Mouse (Mus musculus) hindbrain, embryonic 13.5 days (tissue): ENCODE results near the gene S100z. TPM values are rescaled to one million over a fixed set of nuclear protein-coding genes. Genes with fewer than 3 reads are reported as not detected.

Experiments used
- ATAC-seq: fragments of 200-750 bp; cut with Nextera tagmentation; 2 replicates; pipeline ENCODE4 v1.8.0; 2017; ENCODE audit warnings: moderate TSS enrichment; ENCODE audit not compliant: low FRiP score
- H3K27ac ChIP-seq: fragments of 300-500 bp; sonication (generic); 2 replicates; pipeline ENCODE4 v1.5.1; 2015; ENCODE audit warnings: inconsistent platforms, mild to moderate bottlenecking, moderate library complexity
- H3K27me3 ChIP-seq: fragments of 300-500 bp; sonication (generic); 2 replicates; pipeline ENCODE4 v1.6.1; 2015; ENCODE audit warnings: mild to moderate bottlenecking, inconsistent platforms
- H3K36me3 ChIP-seq: fragments of 300-500 bp; sonication (generic); 2 replicates; pipeline ENCODE4 v1.6.1; 2015; ENCODE audit warnings: mild to moderate bottlenecking, inconsistent platforms
- H3K4me1 ChIP-seq: fragments of 300-500 bp; sonication (generic); replicated peaks from 2 replicates; pipeline ENCODE4 v1.6.1; 2015; ENCODE audit warnings: inconsistent platforms
- H3K4me2 ChIP-seq: fragments of 300-500 bp; sonication (generic); 2 replicates; pipeline ENCODE4 v1.6.1; 2015; ENCODE audit warnings: inconsistent platforms, mild to moderate bottlenecking, moderate library complexity
- H3K4me3 ChIP-seq: fragments of 300-500 bp; sonication (generic); 2 replicates; pipeline ENCODE4 v1.5.1; 2015; ENCODE audit warnings: mild to moderate bottlenecking, inconsistent platforms
- H3K9ac ChIP-seq: fragments of 300-500 bp; sonication (generic); 2 replicates; pipeline ENCODE4 v1.6.1; 2015; ENCODE audit warnings: mild to moderate bottlenecking, inconsistent platforms
- H3K9me3 ChIP-seq: fragments of 300-500 bp; sonication (generic); 2 replicates; pipeline ENCODE4 v1.6.1; 2016; ENCODE audit warnings: inconsistent platforms
- WGBS: fragments of 180-500 bp; shearing (Covaris S2); methylation state at CpG from one replicate; pipeline ENCODE4 v1.1.7; 2015; 5-methylcytosine and 5-hydroxymethylcytosine counted together
- polyA plus RNA-seq: library from polyadenylated mRNA; unstranded; fragments of >200 nt; fragmentation: Nextera tagmentation; extraction: Ambion mirVana; gene quantifications from 2 replicates; pipeline ENCODE4 v1.2.1, GENCODE M21; 2015

S100z gene
- polyA plus RNA-seq, 1 experiment from 2014 or later = not detected

DNA sequence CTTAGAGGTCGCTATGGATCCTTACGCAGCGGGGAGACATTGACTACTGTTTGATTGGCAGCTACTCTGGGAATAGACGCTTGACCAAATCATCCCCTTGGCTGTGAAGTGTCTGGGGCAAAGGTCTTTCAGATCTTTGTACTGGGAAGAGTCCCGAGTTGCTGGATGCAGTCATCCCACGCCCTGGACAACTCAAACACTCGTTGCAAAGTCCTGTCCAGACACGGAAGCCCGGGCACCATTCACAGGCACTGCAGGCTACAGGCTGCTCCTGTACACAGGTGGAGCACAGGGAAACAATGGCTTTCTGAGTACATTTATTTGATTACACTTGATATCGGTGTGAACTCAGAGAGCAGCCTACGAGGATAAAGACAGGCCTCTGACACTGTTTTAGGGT, 12.8 kb upstream of the S100z start:
- 62% methylated on average over 11 of the region's 11 CpGs for WGBS
- ATAC-seq = no peak
- Histone ChIP-seq H3K4me3 (no peak overlapping the region), H3K36me3 (no peaks in the 10 kb centered on the region), H3K27ac (no peak overlapping the region), H3K4me1 (no peaks in the 10 kb centered on the region), H3K4me2 (no peak overlapping the region), H3K27me3 (no peaks in the 10 kb centered on the region), H3K9ac (no peak overlapping the region), H3K9me3 (no peaks in the 10 kb centered on the region)

DNA sequence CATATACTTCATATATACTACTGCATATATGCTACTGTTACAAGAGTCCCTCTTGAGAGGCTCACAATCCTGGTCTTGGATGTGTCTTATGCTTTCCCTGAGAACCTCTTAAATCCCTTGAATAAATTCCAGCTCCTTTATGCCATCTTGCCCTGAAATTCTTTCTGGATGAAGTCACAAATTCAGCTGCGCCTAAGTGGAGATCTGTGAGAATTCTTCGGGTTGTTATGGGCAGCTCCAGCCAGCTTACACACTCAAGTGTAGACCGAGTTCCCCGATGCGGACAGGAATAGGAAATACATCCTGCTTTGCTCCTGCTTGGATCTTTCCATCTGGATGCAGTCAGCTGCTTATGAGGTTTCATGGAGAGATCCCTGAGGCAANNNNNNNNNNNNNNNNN, 6.1 kb upstream of the S100z start:
- Histone ChIP-seq H3K4me2 (no peak overlapping the region), H3K4me3 (no peak overlapping the region), H3K27me3 (peaks cover 4% of the 10 kb centered on the region; the same call in 1 of the 2 replicates), H3K9ac (no peak overlapping the region), H3K27ac (no peak overlapping the region), H3K36me3 (no peaks in the 10 kb centered on the region), H3K4me1 (no peaks in the 10 kb centered on the region), H3K9me3 (no peaks in the 10 kb centered on the region)
- ATAC-seq = no peak
- WGBS = 70% methylated on average over 5 of the region's 5 CpGs

- Histone ChIP-seq H3K9ac (no peak overlapping the region), H3K36me3 (no peaks in the 10 kb centered on the region), H3K4me3 (no peak overlapping the region), H3K27me3 (peaks cover 4% of the 10 kb centered on the region; the same call in 1 of the 2 replicates), H3K4me1 (no peaks in the 10 kb centered on the region), H3K9me3 (no peaks in the 10 kb centered on the region), H3K4me2 (no peak overlapping the region), H3K27ac (no peak overlapping the region)
- ATAC-seq = peak; percentile 61; the same call in 1 of the 2 replicates
- 20% methylated on average over 4 of the region's 4 CpGs for WGBS
These were observed 2.9 kb upstream of the S100z start for GRCm38 (mm10) chr13:95481428-95481827.

- Histone ChIP-seq H3K36me3 (no peaks in the 10 kb centered on the region), H3K9ac (no peak overlapping the region), H3K27me3 (peaks cover 4% of the 10 kb centered on the region; the same call in 1 of the 2 replicates), H3K4me2 (no peak overlapping the region), H3K4me3 (no peak overlapping the region), H3K4me1 (no peaks in the 10 kb centered on the region), H3K27ac (no peak overlapping the region), H3K9me3 (no peaks in the 10 kb centered on the region)
- WGBS = 79% methylated on average over 6 of the region's 6 CpGs
- no peak for ATAC-seq
These were observed 1.3 kb downstream of the S100z start for GRCm38 (mm10) chr13:95477173-95477572.

DNA sequence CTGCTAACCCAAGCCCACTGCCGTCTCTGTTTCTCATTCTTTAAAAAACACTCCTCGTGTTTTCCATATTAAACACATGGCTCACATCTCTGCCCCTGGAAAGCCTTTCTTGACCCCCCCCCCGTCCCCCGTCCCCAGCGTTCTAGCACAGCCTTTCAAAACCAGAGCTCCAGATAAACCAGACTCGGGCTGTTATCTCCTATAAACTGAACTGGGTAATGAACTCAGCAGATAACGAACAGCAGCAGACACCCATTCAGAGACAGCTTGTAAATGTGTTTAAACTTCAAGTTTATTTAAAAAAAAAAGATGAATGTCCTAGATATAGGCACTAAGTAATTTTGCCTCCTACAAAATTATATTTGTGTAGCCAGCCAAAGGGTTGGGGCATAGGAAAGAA, 3.4 kb downstream of the S100z start:
- WGBS = 77% methylated on average over 7 of the region's 7 CpGs
- no peak overlapping the region for H3K27ac ChIP-seq

DNA sequence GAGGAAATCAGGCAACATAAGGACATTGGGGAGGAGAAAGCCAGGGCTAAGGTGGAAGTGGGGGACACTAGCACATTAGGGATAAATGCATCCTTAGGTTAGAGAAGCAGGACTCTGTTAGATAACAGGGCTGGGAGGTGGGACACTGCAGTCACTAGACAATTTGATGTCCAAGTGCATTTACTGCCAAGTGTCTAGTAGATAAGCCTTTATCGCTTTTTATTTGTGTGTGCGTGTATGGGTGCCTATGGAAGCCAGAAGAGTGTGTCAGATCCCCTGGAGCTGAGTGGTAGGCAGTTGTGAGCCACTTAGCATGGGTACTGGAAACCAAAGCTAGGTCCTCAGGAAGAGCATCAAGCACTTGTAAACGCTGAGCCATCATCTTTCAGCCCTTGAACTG, 4.2 kb downstream of the S100z start:
- no peak overlapping the region for H3K4me3 ChIP-seq
- H3K27me3 ChIP-seq = no peaks in the 10 kb centered on the region
- no peak overlapping the region for H3K4me2 ChIP-seq
- H3K27ac ChIP-seq = no peak overlapping the region
- H3K9me3 ChIP-seq = no peaks in the 10 kb centered on the region
- WGBS = 85% methylated on average over 3 of the region's 3 CpGs
- no peaks in the 10 kb centered on the region for H3K4me1 ChIP-seq
- ATAC-seq = no peak
- H3K9ac ChIP-seq = no peak overlapping the region
- H3K36me3 ChIP-seq = no peaks in the 10 kb centered on the region

More for the DNA sequence above, 3.4 kb downstream of the S100z start:
- Histone ChIP-seq H3K4me1 (no peaks in the 10 kb centered on the region), H3K4me3 (no peak overlapping the region), H3K9me3 (no peaks in the 10 kb centered on the region), H3K4me2 (no peak overlapping the region), H3K27me3 (peaks cover 1% of the 10 kb centered on the region; the same call in 1 of the 2 replicates), H3K9ac (no peak overlapping the region), H3K36me3 (no peaks in the 10 kb centered on the region)
- no peak for ATAC-seq

GRCm38 (mm10) chr13:95470970-95471369, 7.6 kb downstream of the S100z start:
- ATAC-seq = no peak
- H3K4me1 ChIP-seq = no peaks in the 10 kb centered on the region
- 75% methylated on average over 2 of the region's 2 CpGs for WGBS
- H3K4me2 ChIP-seq = no peak overlapping the region
- no peaks in the 10 kb centered on the region for H3K9me3 ChIP-seq
- H3K9ac ChIP-seq = no peak overlapping the region
- no peak overlapping the region for H3K27ac ChIP-seq
- no peaks in the 10 kb centered on the region for H3K27me3 ChIP-seq
- no peak overlapping the region for H3K4me3 ChIP-seq
- no peaks in the 10 kb centered on the region for H3K36me3 ChIP-seq

- H3K9me3 ChIP-seq = no peaks in the 10 kb centered on the region
- ATAC-seq = no peak
- H3K36me3 ChIP-seq = no peaks in the 10 kb centered on the region
- H3K27ac ChIP-seq = no peak overlapping the region
- H3K4me3 ChIP-seq = no peak overlapping the region
- H3K4me1 ChIP-seq = no peaks in the 10 kb centered on the region
- no peak overlapping the region for H3K4me2 ChIP-seq
- 85% methylated on average over 2 of the region's 2 CpGs for WGBS
- no peak overlapping the region for H3K9ac ChIP-seq
- no peaks in the 10 kb centered on the region for H3K27me3 ChIP-seq
These were observed 27.0 kb downstream of the S100z start for GRCm38 (mm10) chr13:95451529-95451928.

DNA sequence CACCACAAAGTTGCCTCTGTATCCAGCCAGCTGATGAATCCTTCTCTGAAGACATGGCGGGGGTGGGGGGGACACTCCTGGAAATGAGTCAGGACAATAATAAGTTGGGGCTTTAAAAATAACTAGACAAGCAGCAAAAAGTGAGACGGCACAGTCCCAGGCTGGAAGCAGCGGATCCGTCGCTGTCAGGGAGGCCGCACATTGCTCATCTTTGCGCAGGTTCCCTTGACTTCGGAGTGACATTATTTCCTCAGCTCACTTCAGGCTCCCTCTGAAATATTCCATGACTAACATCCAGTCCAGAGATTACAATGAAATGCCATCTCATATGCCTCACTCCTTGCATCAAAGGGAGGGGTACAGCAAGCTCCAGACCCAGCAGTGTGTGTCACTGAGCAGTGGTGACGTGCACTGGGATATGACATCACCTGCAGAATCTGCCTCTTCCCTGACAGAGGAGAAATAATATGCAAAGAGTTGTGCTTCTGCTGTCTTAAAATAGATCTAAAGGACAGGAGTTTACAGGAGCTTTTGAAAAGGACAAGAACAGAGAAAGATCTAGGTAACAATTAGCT, 27.8 kb downstream of the S100z start:
- Histone ChIP-seq H3K27me3 (peaks cover 4% of the 10 kb centered on the region), H3K9me3 (no peaks in the 10 kb centered on the region), H3K9ac (no peak overlapping the region), H3K36me3 (no peaks in the 10 kb centered on the region), H3K4me3 (no peak overlapping the region), H3K4me2 (no peak overlapping the region), H3K27ac (no peak overlapping the region), H3K4me1 (no peaks in the 10 kb centered on the region)
- WGBS = 88% methylated on average over 9 of the region's 9 CpGs
- ATAC-seq = no peak

DNA sequence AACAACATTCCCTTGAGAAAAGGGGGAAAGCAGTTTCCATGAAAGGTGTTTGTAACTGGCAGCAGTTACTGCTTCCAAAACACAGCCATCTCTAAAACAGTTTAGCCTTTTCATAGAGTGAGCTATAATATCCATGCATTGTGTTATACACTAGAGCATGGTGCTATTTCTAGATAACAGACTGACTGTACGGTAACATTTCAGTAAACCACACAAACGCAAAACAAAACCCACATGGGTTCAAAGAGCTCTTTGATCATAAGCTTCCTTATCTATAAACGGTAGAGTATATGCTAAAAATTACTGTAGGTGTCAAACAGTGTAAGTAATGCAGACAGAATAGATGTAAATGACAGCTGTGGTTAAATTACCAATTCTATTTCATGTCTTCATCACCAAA, 28.8 kb downstream of the S100z start:
- Histone ChIP-seq H3K9ac (no peak overlapping the region), H3K27me3 (peaks cover 14% of the 10 kb centered on the region), H3K4me2 (no peak overlapping the region), H3K27ac (no peak overlapping the region), H3K4me1 (peaks cover under 1% of the 10 kb centered on the region; the same call in 1 of the 2 replicates), H3K36me3 (no peaks in the 10 kb centered on the region), H3K9me3 (no peaks in the 10 kb centered on the region), H3K4me3 (no peak overlapping the region)
- 80% methylated on average over 3 of the region's 3 CpGs for WGBS
- ATAC-seq = no peak

- no peak within 1 kb of the TSS for H3K27ac ChIP-seq
- no peaks in the 10 kb centered on the region for H3K36me3 ChIP-seq
- H3K4me3 ChIP-seq = peak within 1 kb of the TSS; percentile 47
- H3K9ac ChIP-seq = peak within 1 kb of the TSS; percentile 66
- WGBS = 34% methylated on average over 11 of the region's 11 CpGs
- peaks cover 22% of the 10 kb centered on the region for H3K4me1 ChIP-seq
- H3K4me2 ChIP-seq = peak within 1 kb of the TSS; percentile 89
- no peaks in the 10 kb centered on the region for H3K9me3 ChIP-seq
- no peak for ATAC-seq
- peaks cover 45% of the 10 kb centered on the region for H3K27me3 ChIP-seq
These were observed 33.7 kb downstream of the S100z start, which contains the start of gene Crhbp for GRCm38 (mm10) chr13:95444824-95445223. Gene Crhbp, minus strand, starts transcription at chr13:95444924.

DNA sequence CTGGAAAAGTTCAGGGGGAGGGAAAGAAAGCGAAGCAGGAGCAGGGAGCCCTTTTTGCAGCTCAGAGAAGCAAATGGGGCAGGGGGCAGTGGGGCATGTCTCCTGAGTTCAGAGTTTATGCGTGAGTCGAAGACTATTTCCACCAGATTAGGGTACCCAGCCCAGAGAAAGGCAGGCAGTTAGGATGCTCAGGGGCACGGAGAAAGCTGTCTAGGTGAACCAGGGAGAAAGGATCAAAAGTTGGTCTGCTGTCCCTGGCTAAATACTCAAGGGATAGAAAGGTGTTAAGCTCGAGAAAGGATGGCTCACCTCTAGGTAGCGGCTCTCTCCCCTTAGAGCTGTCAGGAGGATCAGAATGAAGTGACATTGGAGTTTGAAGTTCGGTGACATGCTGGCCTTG, 34.2 kb downstream of the S100z start:
- H3K9ac ChIP-seq = peak overlapping the region; percentile 66; the same call in 1 of the 2 replicates
- peaks cover 45% of the 10 kb centered on the region for H3K27me3 ChIP-seq

More for the DNA sequence above, 34.2 kb downstream of the S100z start:
- H3K27ac ChIP-seq = no peak overlapping the region
- peaks cover 22% of the 10 kb centered on the region for H3K4me1 ChIP-seq
- H3K4me3 ChIP-seq = peak overlapping the region; percentile 47
- 12% methylated on average over 7 of the region's 7 CpGs for WGBS
- ATAC-seq = no peak
- H3K9me3 ChIP-seq = no peaks in the 10 kb centered on the region
- peak overlapping the region; percentile 89 for H3K4me2 ChIP-seq
- no peaks in the 10 kb centered on the region for H3K36me3 ChIP-seq
